Mouse (Mus musculus) MEL (cell line): ENCODE results near the gene Nfkbie. TPM values are rescaled to one million over a fixed set of nuclear protein-coding genes. Genes with fewer than 3 reads are reported as not detected.

ENCODE experiments used
- DNase-seq: peaks from one replicate; pipeline ENCODE4 v3.0.0; 2011; ENCODE audit warnings: low read depth, low spot score
- H3K27ac ChIP-seq: 2 replicates; pipeline ENCODE4 v1.5.1; 2012; ENCODE audit warnings: low read depth, mild to moderate bottlenecking, control low read depth, low read length, moderate library complexity; ENCODE audit not compliant: control insufficient read depth
- H3K27me3 ChIP-seq, 2 experiments: fragments of 150-350 bp in 1 of 2; sonication (generic) in 1 of 2; 2 replicates each; pipeline ENCODE4 v1.6.1; 2012; ENCODE audit warnings: low read length in 2 of 2, mild to moderate bottlenecking in 2 of 2, improper control_type of control experiment in 1 of 2, moderate library complexity in 1 of 2; ENCODE audit not compliant: insufficient read depth in 2 of 2, control insufficient read depth in 1 of 2
- H3K36me3 ChIP-seq, 2 experiments: 2 replicates each; pipeline ENCODE4 v1.6.1; 2012 to 2014; ENCODE audit warnings: low read length in 2 of 2, improper control_type of control experiment in 1 of 2, inconsistent platforms in 1 of 2, mild to moderate bottlenecking in 1 of 2; ENCODE audit not compliant: insufficient read depth in 2 of 2, control insufficient read depth in 1 of 2
- H3K4me1 ChIP-seq, 2 experiments: fragments of 150-350 bp in 1 of 2; sonication (generic) in 1 of 2; 2 replicates each; pipeline ENCODE4 v1.6.1; 2012; ENCODE audit warnings: low read length in 2 of 2, improper control_type of control experiment in 1 of 2, mild to moderate bottlenecking in 1 of 2; ENCODE audit not compliant: insufficient read depth in 2 of 2, control insufficient read depth in 1 of 2
- H3K4me3 ChIP-seq, 2 experiments: fragments of 150-350 bp in 1 of 2; sonication (generic) in 1 of 2; 2 replicates each; pipeline ENCODE4 v1.5.1; 2012; ENCODE audit warnings: low read depth in 2 of 2, low read length in 2 of 2, mild to moderate bottlenecking in 2 of 2, moderate library complexity in 2 of 2, control low read depth in 1 of 2, improper control_type of control experiment in 1 of 2; ENCODE audit not compliant: control insufficient read depth in 1 of 2, insufficient read depth in 1 of 2
- H3K79me2 ChIP-seq: 2 replicates; pipeline ENCODE4 v1.6.1; 2012; ENCODE audit warnings: mild to moderate bottlenecking, low read length, moderate library complexity; ENCODE audit not compliant: control insufficient read depth, poor library complexity, insufficient read depth
- H3K9ac ChIP-seq: 2 replicates; pipeline ENCODE4 v1.6.1; 2012; ENCODE audit warnings: low read depth, mild to moderate bottlenecking, control low read depth, low read length, moderate library complexity; ENCODE audit not compliant: control insufficient read depth, poor library complexity, severe bottlenecking
- H3K9me3 ChIP-seq: fragments of 150-350 bp; sonication (generic); replicated peaks from 2 replicates; pipeline ENCODE4 v1.6.1; 2012; ENCODE audit warnings: mild to moderate bottlenecking, low read length, improper control_type of control experiment, moderate library complexity; ENCODE audit not compliant: insufficient read depth
- CHD1 ChIP-seq: IDR thresholded peaks from 2 replicates; pipeline ENCODE4 v1.6.1; 2012; ENCODE audit warnings: low read depth, mild to moderate bottlenecking, inconsistent platforms, low read length, improper control_type of control experiment
- CHD2 ChIP-seq: IDR thresholded peaks from 2 replicates; pipeline ENCODE4 v1.6.1; 2011; ENCODE audit warnings: low read length, improper control_type of control experiment
- CTCF ChIP-seq, 3 experiments: IDR thresholded peaks in 2 of 3; conservative IDR thresholded peaks in 1 of 3; 2 replicates each; pipeline ENCODE4 v1.5.1; 2011 to 2012; ENCODE audit warnings: low read length in 3 of 3, low read depth in 2 of 3, mild to moderate bottlenecking in 2 of 3, improper control_type of control experiment in 1 of 3, inconsistent platforms in 1 of 3, mixed read lengths in 1 of 3, moderate library complexity in 1 of 3; ENCODE audit not compliant: control insufficient read depth in 1 of 3, insufficient read depth in 1 of 3, poor library complexity in 1 of 3, severe bottlenecking in 1 of 3
- E2F4 ChIP-seq: IDR thresholded peaks from 2 replicates; pipeline ENCODE4 v1.6.1; 2011; ENCODE audit warnings: low read depth, low read length, improper control_type of control experiment, borderline replicate concordance
- ELF1 ChIP-seq: IDR thresholded peaks from 2 replicates; pipeline ENCODE4 v1.6.1; 2014; ENCODE audit warnings: low read depth, mild to moderate bottlenecking, inconsistent platforms, low read length, improper control_type of control experiment, moderate library complexity
- ETS1 ChIP-seq: IDR thresholded peaks from 2 replicates; pipeline ENCODE4 v1.6.1; 2012; ENCODE audit warnings: low read depth, mild to moderate bottlenecking, inconsistent platforms, low read length, improper control_type of control experiment, moderate library complexity
- GABPA ChIP-seq: IDR thresholded peaks from 2 replicates; pipeline ENCODE4 v1.6.1; 2012; ENCODE audit warnings: low read depth, mild to moderate bottlenecking, inconsistent platforms, low read length, improper control_type of control experiment, moderate library complexity
- GATA1 ChIP-seq: IDR thresholded peaks from 2 replicates; pipeline ENCODE4 v1.6.1; 2011; ENCODE audit warnings: low read depth, low read length, improper control_type of control experiment
- HCFC1 ChIP-seq: IDR thresholded peaks from 2 replicates; pipeline ENCODE4 v1.6.1; 2012; ENCODE audit warnings: low read depth, mild to moderate bottlenecking, inconsistent platforms, low read length, improper control_type of control experiment, moderate library complexity
- JUND ChIP-seq: IDR thresholded peaks from 2 replicates; pipeline ENCODE4 v1.6.1; 2011; ENCODE audit warnings: low read depth, mild to moderate bottlenecking, improper control_type of control experiment, low read length
- MYC ChIP-seq: IDR thresholded peaks from 2 replicates; pipeline ENCODE4 v1.6.1; 2011; ENCODE audit warnings: low read depth, mild to moderate bottlenecking, low read length, improper control_type of control experiment, moderate library complexity
- NELFE ChIP-seq: IDR thresholded peaks from 2 replicates; pipeline ENCODE4 v1.6.1; 2011; ENCODE audit warnings: low read depth, low read length, improper control_type of control experiment
- NRF1 ChIP-seq: IDR thresholded peaks from 2 replicates; pipeline ENCODE4 v1.6.1; 2014; ENCODE audit warnings: low read depth, mild to moderate bottlenecking, inconsistent platforms, low read length, improper control_type of control experiment, moderate library complexity; ENCODE audit not compliant: poor library complexity, insufficient read depth, severe bottlenecking
- RAD21 ChIP-seq: IDR thresholded peaks from 2 replicates; pipeline ENCODE4 v1.6.1; 2011; ENCODE audit warnings: mild to moderate bottlenecking, low read depth, low read length, improper control_type of control experiment
- RCOR1 ChIP-seq: IDR thresholded peaks from 2 replicates; pipeline ENCODE4 v1.6.1; 2012; ENCODE audit warnings: low read depth, mild to moderate bottlenecking, inconsistent platforms, low read length, improper control_type of control experiment
- SIN3A ChIP-seq: IDR thresholded peaks from 2 replicates; pipeline ENCODE4 v1.6.1; 2012; ENCODE audit warnings: low read length, improper control_type of control experiment, inconsistent platforms
- SMC3 ChIP-seq: IDR thresholded peaks from 2 replicates; pipeline ENCODE4 v1.6.1; 2011; ENCODE audit warnings: low read depth, low read length, improper control_type of control experiment
- TCF12 ChIP-seq: IDR thresholded peaks from 2 replicates; pipeline ENCODE4 v1.6.1; 2014; ENCODE audit warnings: low read depth, mild to moderate bottlenecking, inconsistent platforms, low read length, improper control_type of control experiment, moderate library complexity
- USF1 ChIP-seq: IDR thresholded peaks from 2 replicates; pipeline ENCODE4 v1.6.1; 2014; ENCODE audit warnings: low read depth, mild to moderate bottlenecking, inconsistent platforms, low read length, improper control_type of control experiment, moderate library complexity
- ZC3H11A ChIP-seq: IDR thresholded peaks from 2 replicates; pipeline ENCODE4 v1.6.1; 2012; ENCODE audit warnings: low read depth, mild to moderate bottlenecking, inconsistent platforms, low read length, improper control_type of control experiment
- ZKSCAN1 ChIP-seq: IDR thresholded peaks from 2 replicates; pipeline ENCODE4 v1.6.1; 2012; ENCODE audit warnings: low read depth, mild to moderate bottlenecking, inconsistent platforms, low read length, improper control_type of control experiment, moderate library complexity
- ZMIZ1 ChIP-seq: IDR thresholded peaks from 2 replicates; pipeline ENCODE4 v1.6.1; 2012; ENCODE audit warnings: low read depth, mild to moderate bottlenecking, inconsistent platforms, low read length, improper control_type of control experiment, moderate library complexity
- polyA plus RNA-seq, 2 experiments: library from polyadenylated mRNA; stranded (reverse) in 1 of 2; unstranded in 1 of 2; fragments of >175 nt in 1 of 2; fragments of >200 nt in 1 of 2; gene quantifications; 2 replicates each; pipeline versions ENCODE4 v1.2.1 to v1.2.4; 2012; ENCODE audit warnings: low replicate concordance in 2 of 2, low read depth in 1 of 2; ENCODE audit not compliant: insufficient read length in 2 of 2, insufficient read depth in 1 of 2, missing spikeins in 1 of 2
- total RNA-seq: library from RNA; depleted of rRNA; stranded (reverse); fragments of 300-350 nt; gene quantifications from 2 replicates; pipeline ENCODE4 v1.2.3, GENCODE M21; 2012

Nfkbie gene
- total and polyA plus RNA-seq, 3 experiments: 2.7 to 5.7 TPM; not detected in 1

DNA sequence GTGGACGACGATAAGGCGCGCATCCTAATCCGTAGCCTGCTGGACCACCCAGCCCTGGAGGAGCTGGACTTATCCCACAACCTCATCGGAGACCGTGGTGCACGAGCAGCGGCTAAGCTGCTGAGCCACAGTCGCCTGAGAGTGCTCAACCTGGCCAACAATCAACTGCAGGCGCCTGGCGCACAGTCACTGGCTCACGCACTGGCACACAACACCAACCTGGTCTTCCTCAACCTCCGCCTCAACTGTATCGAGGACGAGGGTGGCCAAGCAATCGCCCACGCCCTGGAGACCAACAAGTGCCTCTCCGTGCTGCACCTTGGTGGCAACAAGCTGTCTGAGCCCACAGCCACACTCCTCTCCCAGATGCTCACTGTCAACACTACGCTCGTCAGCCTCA, 15.8 kb upstream of the Nfkbie start:
- Histone ChIP-seq H3K4me1 (no peaks in the 10 kb centered on the region), H3K4me3 (no peak overlapping the region), H3K9me3 (no peaks in the 10 kb centered on the region), H3K36me3 (no peaks in the 10 kb centered on the region), H3K27me3 (peaks cover 5 to 10% of the 10 kb centered on the region in 2 experiments; a peak in 3 of 4 replicates), H3K79me2 (no peaks in the 10 kb centered on the region)
- DNase-seq: no peak
- TF ChIP-seq GABPA: no peak
- TF ChIP-seq RCOR1: no peak
- TF ChIP-seq JUND: no peak
- TF ChIP-seq ETS1: no peak
- TF ChIP-seq NELFE: no peak
- no peak for TF ChIP-seq CTCF (IDR thresholded peaks at IDR 0.05 in 2 of 3, conservative IDR thresholded peaks at IDR 0.05 in 1 of 3; ENCODE audit: control insufficient read depth in 1 of 3, insufficient read depth in 1 of 3, low read depth in 2 of 3, low read length in 3 of 3, poor library complexity in 1 of 3, severe bottlenecking in 1 of 3)
- no peak for TF ChIP-seq NRF1
- no peak for TF ChIP-seq ZKSCAN1
- no peak for TF ChIP-seq ZC3H11A
- TF ChIP-seq GATA1: no peak
- no peak for TF ChIP-seq TCF12
- no peak for TF ChIP-seq USF1
- no peak for TF ChIP-seq ELF1
- TF ChIP-seq, all 39 proteins: peak for 0
- Histone ChIP-seq H3K27ac (no peak overlapping the region), H3K9ac (no peak overlapping the region)

GRCm38 (mm10) chr17:45542129-45542528, 13.4 kb upstream of the Nfkbie start:
- no peak for TF ChIP-seq E2F4
- TF ChIP-seq USF1: no peak
- TF ChIP-seq ZC3H11A: no peak
- no peak for TF ChIP-seq GABPA
- no peak for TF ChIP-seq CHD1
- TF ChIP-seq HCFC1: no peak
- no peak for TF ChIP-seq CHD2
- TF ChIP-seq ELF1: no peak
- no peak for TF ChIP-seq ZKSCAN1
- TF ChIP-seq SIN3A: no peak
- TF ChIP-seq RAD21: no peak
- TF ChIP-seq MYC: no peak
- no peak for TF ChIP-seq ZMIZ1
- no peak for TF ChIP-seq SMC3
- no peak for TF ChIP-seq CTCF (IDR thresholded peaks at IDR 0.05 in 2 of 3, conservative IDR thresholded peaks at IDR 0.05 in 1 of 3; ENCODE audit: control insufficient read depth in 1 of 3, insufficient read depth in 1 of 3, low read depth in 2 of 3, low read length in 3 of 3, poor library complexity in 1 of 3, severe bottlenecking in 1 of 3)
- no peak for TF ChIP-seq RCOR1
- Histone ChIP-seq H3K27ac (no peak overlapping the region), H3K79me2 (no peaks in the 10 kb centered on the region), H3K4me1 (no peaks in the 10 kb centered on the region), H3K9ac (no peak overlapping the region), H3K4me3 (no peak overlapping the region), H3K27me3 (peaks cover 2 to 7% of the 10 kb centered on the region in 2 experiments; a peak in 3 of 4 replicates), H3K9me3 (no peaks in the 10 kb centered on the region), H3K36me3 (no peaks in the 10 kb centered on the region)
- no peak for DNase-seq
